33 mouse cellular contexts compared by ENCODE assay signal in genomic region chr4:49506386-49506785, GRCm38 (mm10). TPM values are rescaled to one million over a fixed set of nuclear protein-coding genes. Genes with fewer than 3 reads are reported as not detected.
DNase-seq lines count a peak whose midpoint lies in the region; ATAC-seq and TF ChIP-seq lines count a peak whose summit lies in the region.
"Had no signal": no experiment of that assay in that cellular context is flagged by ENCODE, and none has a peak within 500 bp of the region (broad histone marks: within the 10 kb centered on the region; RNA-seq: fewer than 3 reads in every experiment).

Baat (minus strand) TSS chr4:49506557.

- no peak for DNase-seq in adrenal gland, postnatal 14 days
- DNase-seq in adrenal gland, adult 18-20 months (ENCODE audit: low spot score in 2 of 2): no peak
- DNase-seq in liver, adult 2 months (ENCODE audit: extremely low read depth, low read depth, low spot score): peak; percentile 91
- DNase-seq in CH12.LX (ENCODE audit: extremely low read depth): no peak
- DNase-seq in heart, embryonic 10.5 days (ENCODE audit: low spot score): no peak
- DNase-seq in heart, adult 9 months (ENCODE audit: low spot score in 2 of 2): no peak
- DNase-seq: adrenal gland, adult 2 months; adrenal gland, postnatal 25 days; cerebellum, adult 11-12 months; cerebellum, adult 8-10 months; cerebellum, postnatal 10 days; cerebellum, postnatal 36 days; embryo, embryonic 11 days; gastrocnemius, postnatal 10 days; gastrocnemius, postnatal 36 days; heart, adult 2 months; heart, postnatal 10 days; heart, postnatal 4 days had no signal

- TF ChIP-seq POLR2A in liver, adult 2 months (IDR thresholded peaks at IDR 0.05; ENCODE audit: extremely low read depth, insufficient read depth, low read length): no peak
- no peak for TF ChIP-seq POLR2A in CH12.LX (IDR thresholded peaks at IDR 0.05; ENCODE audit: low read depth, low read length)

- H3K79me2 ChIP-seq in liver, adult 2 months (ENCODE audit: control insufficient read depth, insufficient read depth, low read length): peaks cover 16% of the 10 kb centered on the region
- no peaks in the 10 kb centered on the region for H3K79me2 ChIP-seq in CH12.LX (replicated peaks; ENCODE audit: control insufficient read depth, extremely low read depth, insufficient read depth, poor library complexity, severe bottlenecking)

- H3K4me2 ChIP-seq in liver, embryonic 12.5 days: no peak within 1 kb of the TSS
- peak within 1 kb of the TSS; percentile 24; the same call in 1 of the 2 replicates for H3K4me2 ChIP-seq in CH12.LX (ENCODE audit: insufficient read depth, low read depth, poor library complexity, severe bottlenecking)
- peak within 1 kb of the TSS; percentile 7; the same call in 1 of the 2 replicates for H3K4me2 ChIP-seq in intestine, postnatal 0 days (replicated peaks; ENCODE audit: low read depth)
- H3K4me2 ChIP-seq: embryonic facial prominence, embryonic 13.5 days; forebrain, embryonic 13.5 days; heart, embryonic 12.5 days; heart, embryonic 15.5 days; hindbrain, embryonic 14.5 days had no signal

- peak within 1 kb of the TSS; percentile 88 for H3K27ac ChIP-seq in liver, adult 2 months (replicated peaks; ENCODE audit: insufficient read depth, low read depth, low read length)
- no peak within 1 kb of the TSS for H3K27ac ChIP-seq in liver, embryonic 12.5 days
- H3K27ac ChIP-seq in CH12.LX (ENCODE audit: insufficient read depth, low read depth): no peak within 1 kb of the TSS
- peak within 1 kb of the TSS; percentile 31 for H3K27ac ChIP-seq in intestine, postnatal 0 days (ENCODE audit: low read depth, low read length)
- no peak within 1 kb of the TSS for H3K27ac ChIP-seq in heart, embryonic 10.5 days
- H3K27ac ChIP-seq: embryonic facial prominence, embryonic 10.5 days; embryonic facial prominence, embryonic 13.5 days; forebrain, embryonic 10.5 days; forebrain, embryonic 13.5 days; heart, adult 2 months; heart, embryonic 15.5 days; hindbrain, embryonic 14.5 days; hindbrain, postnatal 0 days had no signal

- 16% methylated on average over 3 of the region's 3 CpGs for WGBS in liver, adult 2 months
- WGBS in liver, embryonic 12.5 days (ENCODE audit: insufficient replicate concordance): 56% methylated on average over 3 of the region's 3 CpGs
- 34% methylated on average over 3 of the region's 3 CpGs for WGBS in intestine, postnatal 0 days
- 56% methylated on average over 3 of the region's 3 CpGs for WGBS in heart, embryonic 10.5 days

- peaks cover 18% of the 10 kb centered on the region for H3K36me3 ChIP-seq in liver, adult 2 months (ENCODE audit: control insufficient read depth, insufficient read depth, low read length)
- peaks cover under 1% of the 10 kb centered on the region for H3K36me3 ChIP-seq in liver, embryonic 12.5 days
- peaks cover 0 to 2% of the 10 kb centered on the region in 2 experiments for H3K36me3 ChIP-seq in CH12.LX (replicated peaks in 1 of 2; ENCODE audit: control insufficient read depth in 1 of 2, insufficient read depth in 1 of 2, low read length in 1 of 2)
- no peaks in the 10 kb centered on the region for H3K36me3 ChIP-seq in intestine, postnatal 0 days (ENCODE audit: control insufficient read depth, insufficient read depth)
- H3K36me3 ChIP-seq in heart, embryonic 10.5 days: no peaks in the 10 kb centered on the region
- H3K36me3 ChIP-seq: embryonic facial prominence, embryonic 10.5 days; embryonic facial prominence, embryonic 13.5 days; forebrain, embryonic 10.5 days; heart, embryonic 12.5 days; heart, embryonic 15.5 days had no signal

- in situ Hi-C loops in CH12.LX (cut with MboI; ENCODE audit: low pct_ligation_motif_present, low pct_unique_long_range_greater_than_20kb, low sequenced_read_pairs): no loop called here

- H3K4me1 ChIP-seq in liver, adult 2 months (ENCODE audit: control insufficient read depth, insufficient read depth, low read length): peaks cover 26% of the 10 kb centered on the region
- H3K4me1 ChIP-seq in liver, embryonic 12.5 days: peaks cover 5% of the 10 kb centered on the region; the same call in 1 of the 2 replicates
- no peaks in the 10 kb centered on the region for H3K4me1 ChIP-seq in CH12.LX (ENCODE audit: control insufficient read depth in 1 of 2, insufficient read depth in 2 of 2)
- H3K4me1 ChIP-seq in intestine, postnatal 0 days (replicated peaks; ENCODE audit: control insufficient read depth, insufficient read depth, low read length): no peaks in the 10 kb centered on the region
- 0 out of 2 replicates have a peak, but pooled peaks cover 6% of the 10 kb centered on the region for H3K4me1 ChIP-seq in heart, embryonic 10.5 days
- H3K4me1 ChIP-seq: embryonic facial prominence, embryonic 10.5 days; embryonic facial prominence, embryonic 13.5 days; forebrain, embryonic 10.5 days; forebrain, embryonic 13.5 days; heart, embryonic 15.5 days had no signal

- dilution Hi-C loops in CH12.LX (cut with MboI; ENCODE audit: extremely low pct_ligation_motif_present, extremely low pct_unique_long_range_greater_than_20kb, low sequenced_read_pairs): no loop called here

- TF ChIP-seq EP300 in CH12.LX (IDR thresholded peaks at IDR 0.05; ENCODE audit: low read length): no peak

- peak within 1 kb of the TSS; percentile 69 for H3K4me3 ChIP-seq in liver, adult 2 months (ENCODE audit: insufficient read depth, low read depth, low read length)
- H3K4me3 ChIP-seq in liver, embryonic 12.5 days: no peak within 1 kb of the TSS
- H3K4me3 ChIP-seq in CH12.LX (replicated peaks in 1 of 3; ENCODE audit: low read depth in 2 of 3, low read length in 2 of 3, poor library complexity in 1 of 3): no peak within 1 kb of the TSS
- no peak within 1 kb of the TSS for H3K4me3 ChIP-seq in intestine, postnatal 0 days (ENCODE audit: low read depth, low read length)
- no peak within 1 kb of the TSS for H3K4me3 ChIP-seq in heart, embryonic 10.5 days
- H3K4me3 ChIP-seq: embryonic facial prominence, embryonic 10.5 days; embryonic facial prominence, embryonic 13.5 days; erythroblast, embryonic 14.5 days; forebrain, embryonic 10.5 days; forebrain, embryonic 13.5 days; heart, adult 2 months; heart, embryonic 12.5 days; heart, embryonic 15.5 days had no signal

- peak within 1 kb of the TSS; percentile 82 for H3K9ac ChIP-seq in liver, adult 2 months (ENCODE audit: low read depth, low read length)
- H3K9ac ChIP-seq in liver, embryonic 12.5 days: no peak within 1 kb of the TSS
- no peak within 1 kb of the TSS for H3K9ac ChIP-seq in CH12.LX (ENCODE audit: insufficient read depth, low read depth)
- H3K9ac ChIP-seq in intestine, postnatal 0 days (ENCODE audit: low read depth, low read length): no peak within 1 kb of the TSS
- H3K9ac ChIP-seq: embryonic facial prominence, embryonic 13.5 days; forebrain, embryonic 13.5 days; heart, embryonic 12.5 days; heart, embryonic 15.5 days; hindbrain, embryonic 14.5 days had no signal

- no peak for ATAC-seq in liver, embryonic 12.5 days
- ATAC-seq in intestine, postnatal 0 days: peak; percentile 33; the same call in 1 of the 2 replicates
- ATAC-seq: forebrain, embryonic 13.5 days; forebrain, embryonic 16.5 days; hindbrain, postnatal 0 days; Patski had no signal

- H3K27me3 ChIP-seq in liver, adult 2 months (ENCODE audit: control insufficient read depth, insufficient read depth, low read length): no peaks in the 10 kb centered on the region
- no peaks in the 10 kb centered on the region for H3K27me3 ChIP-seq in liver, embryonic 12.5 days (replicated peaks)
- no peaks in the 10 kb centered on the region for H3K27me3 ChIP-seq in CH12.LX (replicated peaks)
- no peaks in the 10 kb centered on the region for H3K27me3 ChIP-seq in intestine, postnatal 0 days (replicated peaks; ENCODE audit: control insufficient read depth, insufficient read depth, low read length)
- no peaks in the 10 kb centered on the region for H3K27me3 ChIP-seq in heart, embryonic 10.5 days (ENCODE audit: insufficient read depth, poor library complexity, severe bottlenecking)
- H3K27me3 ChIP-seq: embryonic facial prominence, embryonic 13.5 days; forebrain, embryonic 13.5 days; heart, embryonic 12.5 days; heart, embryonic 15.5 days; Patski had no signal

- H3K9me3 ChIP-seq in liver, embryonic 12.5 days (replicated peaks): no peaks in the 10 kb centered on the region
- H3K9me3 ChIP-seq in CH12.LX (replicated peaks; ENCODE audit: low read length): no peaks in the 10 kb centered on the region
- no peaks in the 10 kb centered on the region for H3K9me3 ChIP-seq in intestine, postnatal 0 days (ENCODE audit: control insufficient read depth)
- H3K9me3 ChIP-seq in heart, embryonic 10.5 days: no peaks in the 10 kb centered on the region
- H3K9me3 ChIP-seq: embryonic facial prominence, embryonic 10.5 days; embryonic facial prominence, embryonic 13.5 days; forebrain, embryonic 10.5 days; forebrain, embryonic 13.5 days; G1E; heart, embryonic 12.5 days; heart, embryonic 15.5 days had no signal

- no peak for TF ChIP-seq CTCF in liver, adult 2 months (IDR thresholded peaks at IDR 0.05; ENCODE audit: low read depth, low read length)
- no peak for TF ChIP-seq CTCF in CH12.LX (conservative IDR thresholded peaks at IDR 0.05 in 1 of 2, IDR thresholded peaks at IDR 0.05 in 1 of 2; ENCODE audit: low read depth in 2 of 2, low read length in 2 of 2)
- no peak for TF ChIP-seq CTCF in intestine, postnatal 0 days (IDR thresholded peaks at IDR 0.05; ENCODE audit: low read depth)

- no peak for TF ChIP-seq RAD21 in CH12.LX (IDR thresholded peaks at IDR 0.05; ENCODE audit: low read depth, low read length)

TF ChIP-seq in CH12.LX, 34 proteins besides CTCF, POLR2A, EP300 and RAD21 (continues in another document):
- TF ChIP-seq TBP (conservative IDR thresholded peaks at IDR 0.05; ENCODE audit: low read depth, low read length) (no peak), MAFK (IDR thresholded peaks at IDR 0.05; ENCODE audit: insufficient replicate concordance, low read length) (no peak), USF1 (IDR thresholded peaks at IDR 0.05; ENCODE audit: low read depth, low read length) (no peak), MEF2A (IDR thresholded peaks at IDR 0.05; ENCODE audit: borderline replicate concordance, low read depth, low read length) (no peak), SIN3A (IDR thresholded peaks at IDR 0.05; ENCODE audit: low read length) (no peak), UBTF (IDR thresholded peaks at IDR 0.05; ENCODE audit: low read depth, low read length) (no peak), ETS1 (conservative IDR thresholded peaks at IDR 0.05; ENCODE audit: low read depth, low read length) (no peak)

RNA-seq across cellular contexts. Expression of gene Baat, which starts in this region (rescaled TPM):
- 0.30 and 10.4 TPM in 2 replicates for total RNA-seq in adrenal gland, postnatal 14 days (2021)
- total RNA-seq in adrenal gland, adult 18-20 months (2021): under 1 TPM in 1 of 2 experiments, not detected in 1; 0.30 TPM
- total RNA-seq in liver, adult 2 months (2014; rRNA removed): 245 and 304 TPM in 2 replicates
- 73.9 and 76.0 TPM in 2 replicates for polyA plus RNA-seq in liver, adult 2 months (2012; rRNA removed)
- 0.21 and 0.37 TPM in 2 replicates for polyA plus RNA-seq in liver, embryonic 12.5 days (2016; fragmentation: Nextera tagmentation; extraction: Ambion mirVana)
- total RNA-seq in CH12.LX (2012; rRNA removed) (0.04 TPM in 1 of 2 replicates, not detected in the other), CH12.LX (2014; rRNA removed) (0.18 TPM in 1 of 2 replicates, not detected in the other)
- polyA plus RNA-seq in CH12.LX (2012; ENCODE audit: insufficient read length, low read depth): 0.19 TPM in 1 of 2 replicates, not detected in the other
- polyA plus RNA-seq in intestine, postnatal 0 days (2015; fragmentation: Nextera tagmentation; extraction: Ambion mirVana): 0.52 and 0.64 TPM in 2 replicates
- polyA plus RNA-seq in heart, embryonic 10.5 days (2016; fragmentation: Nextera tagmentation; extraction: Ambion mirVana): not detected in 2 replicates
- total RNA-seq: G1E; granulocyte monocyte progenitor cell, adult 5-6 weeks; hindbrain, postnatal 0 days had no signal
- polyA plus RNA-seq: adrenal gland, adult 2 months; embryonic facial prominence, embryonic 13.5 days; erythroblast, embryonic 14.5 days; forebrain, embryonic 13.5 days; G1E; heart, adult 2 months; heart, embryonic 12.5 days; heart, embryonic 15.5 days; hindbrain, embryonic 14.5 days; hindbrain, postnatal 0 days; Patski had no signal

Comparison
In these comparisons a context has a peak if more than half of its experiments do, and no peak if none do; other contexts are left out.
1. RNA of gene Baat (total RNA-seq): 245 to 304 TPM in liver, adult 2 months; 0.30 to 10.4 TPM in adrenal gland, postnatal 14 days, 0.30 TPM in adrenal gland, adult 18-20 months and 0.04 to 0.18 TPM in CH12.LX; every median in the first group is over 10 times any median in the second.
2. RNA of gene Baat (polyA plus RNA-seq): 73.9 to 76.0 TPM in liver, adult 2 months; 0.52 to 0.64 TPM in intestine, postnatal 0 days, 0.21 to 0.37 TPM in liver, embryonic 12.5 days, 0.19 TPM in CH12.LX and not detected in heart, embryonic 10.5 days; every median in the first group is over 10 times any median in the second.
3. Peak in ATAC-seq, H3K27ac ChIP-seq and H3K4me2 ChIP-seq in intestine, postnatal 0 days; RNA of the gene not detected or under 1 TPM.